ENCODE assay signal across 19 mouse cellular contexts in genomic region chr3:143596011-143596683, GRCm38 (mm10).
DNase-seq lines count a peak whose midpoint lies in the region; ATAC-seq and TF ChIP-seq lines count a peak whose summit lies in the region.
"Had no signal": no experiment of that assay in that cellular context is flagged by ENCODE, and none has a peak within 500 bp of the region (broad histone marks: within the 10 kb centered on the region; RNA-seq: fewer than 3 reads in every experiment).

No protein-coding gene starts in this region.

- 76% methylated on average over 5 of the region's 5 CpGs for WGBS in forebrain, embryonic 11.5 days
- WGBS in forebrain, embryonic 10.5 days: 72% methylated on average over 5 of the region's 5 CpGs
- WGBS in lung, embryonic 14.5 days: 51% methylated on average over 5 of the region's 5 CpGs
- WGBS in embryonic facial prominence, embryonic 11.5 days: 55% methylated on average over 5 of the region's 5 CpGs

- H3K4me1 ChIP-seq in forebrain, embryonic 11.5 days (replicated peaks; ENCODE audit: control insufficient read depth, insufficient read depth, low read length): 0 out of 2 replicates have a peak, but pooled peaks cover 2% of the 10 kb centered on the region
- peaks cover 20% of the 10 kb centered on the region for H3K4me1 ChIP-seq in forebrain, embryonic 10.5 days
- no peaks in the 10 kb centered on the region for H3K4me1 ChIP-seq in lung, embryonic 14.5 days (ENCODE audit: insufficient read depth)
- no peaks in the 10 kb centered on the region for H3K4me1 ChIP-seq in embryonic facial prominence, embryonic 11.5 days (ENCODE audit: control insufficient read depth, insufficient read depth, low read length)
- H3K4me1 ChIP-seq: liver, embryonic 15.5 days had no signal

- H3K36me3 ChIP-seq in forebrain, embryonic 11.5 days (ENCODE audit: control insufficient read depth, insufficient read depth, low read length): no peaks in the 10 kb centered on the region
- H3K36me3 ChIP-seq in forebrain, embryonic 10.5 days (replicated peaks): no peaks in the 10 kb centered on the region
- H3K36me3 ChIP-seq in lung, embryonic 14.5 days (ENCODE audit: insufficient read depth): no peaks in the 10 kb centered on the region
- no peaks in the 10 kb centered on the region for H3K36me3 ChIP-seq in embryonic facial prominence, embryonic 11.5 days (replicated peaks; ENCODE audit: control insufficient read depth, insufficient read depth, low read depth, low read length)
- H3K36me3 ChIP-seq: hindbrain, embryonic 12.5 days; liver, embryonic 15.5 days had no signal

- H3K4me3 ChIP-seq in forebrain, embryonic 11.5 days (ENCODE audit: low read depth, low read length): no peak overlapping the region
- H3K4me3 ChIP-seq in forebrain, embryonic 10.5 days: no peak overlapping the region
- H3K4me3 ChIP-seq in lung, embryonic 14.5 days (ENCODE audit: low read depth, low read length): no peak overlapping the region
- H3K4me3 ChIP-seq in embryonic facial prominence, embryonic 11.5 days (ENCODE audit: low read depth, low read length): no peak overlapping the region
- H3K4me3 ChIP-seq: erythroblast, embryonic 14.5 days; hindbrain, embryonic 12.5 days; liver, embryonic 15.5 days had no signal

- no peak overlapping the region for H3K4me2 ChIP-seq in forebrain, embryonic 11.5 days (ENCODE audit: low read depth, low read length, severe bottlenecking)
- H3K4me2 ChIP-seq in lung, embryonic 14.5 days: no peak overlapping the region
- H3K4me2 ChIP-seq in embryonic facial prominence, embryonic 11.5 days (ENCODE audit: low read depth, low read length): no peak overlapping the region
- H3K4me2 ChIP-seq: hindbrain, embryonic 12.5 days; liver, embryonic 15.5 days had no signal

- H3K9me3 ChIP-seq in forebrain, embryonic 11.5 days (ENCODE audit: control insufficient read depth, low read length): no peaks in the 10 kb centered on the region
- H3K9me3 ChIP-seq in forebrain, embryonic 10.5 days: no peaks in the 10 kb centered on the region
- H3K9me3 ChIP-seq in lung, embryonic 14.5 days (ENCODE audit: low read depth, low read length): no peaks in the 10 kb centered on the region
- no peaks in the 10 kb centered on the region for H3K9me3 ChIP-seq in embryonic facial prominence, embryonic 11.5 days (replicated peaks; ENCODE audit: control insufficient read depth, low read length)
- H3K9me3 ChIP-seq: hindbrain, embryonic 12.5 days; liver, embryonic 15.5 days had no signal

- no peak for DNase-seq in forebrain, embryonic 11.5 days (ENCODE audit: low spot score)
- DNase-seq in forebrain, embryonic 10.5 days (ENCODE audit: extremely low spot score, low spot score): no peak
- DNase-seq in lung, embryonic 14.5 days: peak; percentile 75
- DNase-seq in lung, postnatal 14 days: no peak
- peak; percentile 67 for DNase-seq in 3T3-L1 (ENCODE audit: low read depth, low spot score)
- peak; percentile 67 for DNase-seq in embryonic facial prominence, embryonic 11.5 days (ENCODE audit: low spot score)
- no peak for DNase-seq in gastrocnemius, adult 18-20 months (ENCODE audit: low spot score)
- DNase-seq in retina, embryonic 14.5 days (ENCODE audit: low spot score): no peak
- DNase-seq: gastrocnemius, postnatal 14 days; heart, adult 18-20 months; kidney, adult 18-20 months; kidney, postnatal 25 days; liver; thymus, adult 18-20 months; thymus, postnatal 36 days had no signal

- TF ChIP-seq CTCF in lung, embryonic 14.5 days (IDR thresholded peaks at IDR 0.05; ENCODE audit: low read depth): no peak

- ATAC-seq in forebrain, embryonic 11.5 days (replicated peaks; ENCODE audit: low FRiP score): 0 out of 2 replicates have a peak, but pooled peaks have one; percentile 45
- ATAC-seq in lung, embryonic 14.5 days (ENCODE audit: insufficient read depth): peak; percentile 74
- no peak for ATAC-seq in embryonic facial prominence, embryonic 11.5 days (replicated peaks; ENCODE audit: insufficient number of reproducible peaks, low FRiP score, low TSS enrichment, low read depth)

- H3K27me3 ChIP-seq in forebrain, embryonic 11.5 days (ENCODE audit: control insufficient read depth, insufficient read depth, low read length): no peaks in the 10 kb centered on the region
- peaks cover 18% of the 10 kb centered on the region; the same call in 1 of the 2 replicates for H3K27me3 ChIP-seq in forebrain, embryonic 10.5 days (ENCODE audit: poor library complexity, severe bottlenecking)
- H3K27me3 ChIP-seq in lung, embryonic 14.5 days (ENCODE audit: insufficient read depth, low read length): no peaks in the 10 kb centered on the region
- no peaks in the 10 kb centered on the region for H3K27me3 ChIP-seq in embryonic facial prominence, embryonic 11.5 days (ENCODE audit: control insufficient read depth, insufficient read depth, low read length)
- H3K27me3 ChIP-seq: hindbrain, embryonic 12.5 days; liver, embryonic 15.5 days had no signal

- no peak overlapping the region for H3K9ac ChIP-seq in forebrain, embryonic 11.5 days (ENCODE audit: low read length)
- H3K9ac ChIP-seq in lung, embryonic 14.5 days: no peak overlapping the region
- no peak overlapping the region for H3K9ac ChIP-seq in embryonic facial prominence, embryonic 11.5 days (replicated peaks; ENCODE audit: low read length)
- H3K9ac ChIP-seq: hindbrain, embryonic 12.5 days; liver, embryonic 15.5 days had no signal

- no peak overlapping the region for H3K27ac ChIP-seq in forebrain, embryonic 11.5 days (ENCODE audit: low read depth, low read length)
- no peak overlapping the region for H3K27ac ChIP-seq in forebrain, embryonic 10.5 days
- no peak overlapping the region for H3K27ac ChIP-seq in lung, embryonic 14.5 days (ENCODE audit: low read depth)
- H3K27ac ChIP-seq in embryonic facial prominence, embryonic 11.5 days (replicated peaks; ENCODE audit: low read depth, low read length): no peak overlapping the region
- H3K27ac ChIP-seq: hindbrain, embryonic 12.5 days; liver, embryonic 15.5 days; macrophage had no signal

Comparison
In these comparisons a context has a peak if more than half of its experiments do, and no peak if none do; other contexts are left out.
1. DNase-seq: peak in lung, embryonic 14.5 days (single experiment), 3T3-L1 (single experiment) and embryonic facial prominence, embryonic 11.5 days (single experiment); none in forebrain, embryonic 11.5 days (single experiment), forebrain, embryonic 10.5 days (single experiment), lung, postnatal 14 days (single experiment), gastrocnemius, adult 18-20 months (single experiment) and retina, embryonic 14.5 days (single experiment).